Mouse (Mus musculus): Measurements from ENCODE around the gene Endog. TPM values are rescaled to one million over a fixed set of nuclear protein-coding genes. Genes with fewer than 3 reads are reported as not detected.
"Not testable (repeated sequence)": the region's sequence is repeated elsewhere in the genome, so short reads cannot be mapped to it uniquely, and the experiment has no call there.

The Endog gene
- polyA plus RNA-seq, 1 experiment, result 6.2 TPM

DNA sequence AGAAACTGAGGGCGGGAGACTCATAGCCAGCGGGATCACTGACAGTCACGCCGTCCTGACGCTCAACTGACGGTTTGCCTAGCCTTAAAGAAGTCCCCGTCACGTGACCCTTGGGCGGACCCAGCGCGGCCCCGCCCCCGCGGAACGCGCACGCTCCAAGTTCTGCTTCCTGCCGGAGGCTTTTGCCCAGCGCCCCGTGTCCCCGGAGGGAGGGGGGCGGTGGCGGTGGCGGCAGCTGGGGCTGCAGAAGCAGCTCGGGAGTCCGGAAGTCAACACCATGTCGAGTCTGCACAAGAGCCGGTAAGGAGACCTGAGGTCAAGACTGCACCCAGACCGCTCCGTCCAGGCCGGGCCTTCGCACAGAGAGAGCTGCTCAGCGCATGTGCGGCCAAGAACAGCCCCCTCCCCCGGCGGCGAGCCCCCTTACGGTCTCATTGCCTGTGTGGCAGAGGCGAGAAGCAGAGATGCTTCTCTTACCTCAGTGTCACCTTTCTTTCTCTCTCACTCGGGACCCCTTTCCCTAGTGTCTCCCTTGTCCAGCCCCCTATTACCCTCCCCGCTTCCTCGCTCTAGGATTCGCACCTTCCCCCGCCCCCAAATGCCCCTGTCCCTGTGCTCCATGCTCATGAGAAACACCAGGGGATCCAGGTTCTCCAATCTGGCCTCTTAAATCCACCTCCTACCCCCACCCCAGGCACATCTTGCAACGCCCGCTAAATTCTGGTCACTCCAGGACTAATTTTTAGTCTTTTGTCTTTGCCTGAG lies 37.5 kb upstream of the Endog start, which contains the start of gene Tbc1d13:
TSS of gene Tbc1d13 (plus strand) at position 134 of the 765 bp plus-strand sequence.
- peak; percentile 99 for TF ChIP-seq POLR2A (IDR thresholded peaks at IDR 0.05; ENCODE audit: low read depth, low read length)
- TF ChIP-seq CTCF (IDR thresholded peaks at IDR 0.05; ENCODE audit: borderline replicate concordance, insufficient read depth, low read length), result no peak
- H3K4me1 ChIP-seq (ENCODE audit: control insufficient read depth, insufficient read depth, low read length), result peaks cover 2% of the 10 kb centered on the region; the same call in 1 of the 2 replicates
- peak within 1 kb of the TSS; percentile 69 for H3K27ac ChIP-seq (ENCODE audit: insufficient read depth, low read length)

DNA sequence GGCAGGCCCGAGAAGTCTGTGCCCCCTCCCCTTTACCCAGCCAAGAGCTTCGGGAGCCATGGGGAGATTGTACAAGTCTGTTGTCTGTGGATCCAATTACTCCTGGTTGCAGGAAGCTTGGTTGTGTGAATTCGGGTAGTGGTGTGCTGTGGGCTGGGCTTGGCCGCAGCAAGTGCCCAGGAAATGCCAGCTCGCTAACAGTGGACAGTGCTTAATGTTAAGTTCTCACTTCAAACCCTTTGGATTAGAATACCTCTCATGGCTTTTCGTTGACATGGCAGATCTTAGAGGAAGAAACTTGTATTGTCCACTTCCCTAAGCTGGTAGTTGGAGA lies 36.9 kb upstream of the Endog start:
- Histone ChIP-seq H3K27ac (ENCODE audit: insufficient read depth, low read length) (no peak overlapping the region), H3K4me3 (ENCODE audit: insufficient read depth, low read length) (peak overlapping the region; percentile 87)
- TF ChIP-seq CTCF (IDR thresholded peaks at IDR 0.05; ENCODE audit: borderline replicate concordance, insufficient read depth, low read length) (no peak), POLR2A (IDR thresholded peaks at IDR 0.05; ENCODE audit: low read depth, low read length) (no peak)

More for the DNA sequence above, 37.5 kb upstream of the Endog start, which contains the start of gene Tbc1d13:
- H3K4me3 ChIP-seq (ENCODE audit: insufficient read depth, low read length), result peak within 1 kb of the TSS; percentile 87

DNA sequence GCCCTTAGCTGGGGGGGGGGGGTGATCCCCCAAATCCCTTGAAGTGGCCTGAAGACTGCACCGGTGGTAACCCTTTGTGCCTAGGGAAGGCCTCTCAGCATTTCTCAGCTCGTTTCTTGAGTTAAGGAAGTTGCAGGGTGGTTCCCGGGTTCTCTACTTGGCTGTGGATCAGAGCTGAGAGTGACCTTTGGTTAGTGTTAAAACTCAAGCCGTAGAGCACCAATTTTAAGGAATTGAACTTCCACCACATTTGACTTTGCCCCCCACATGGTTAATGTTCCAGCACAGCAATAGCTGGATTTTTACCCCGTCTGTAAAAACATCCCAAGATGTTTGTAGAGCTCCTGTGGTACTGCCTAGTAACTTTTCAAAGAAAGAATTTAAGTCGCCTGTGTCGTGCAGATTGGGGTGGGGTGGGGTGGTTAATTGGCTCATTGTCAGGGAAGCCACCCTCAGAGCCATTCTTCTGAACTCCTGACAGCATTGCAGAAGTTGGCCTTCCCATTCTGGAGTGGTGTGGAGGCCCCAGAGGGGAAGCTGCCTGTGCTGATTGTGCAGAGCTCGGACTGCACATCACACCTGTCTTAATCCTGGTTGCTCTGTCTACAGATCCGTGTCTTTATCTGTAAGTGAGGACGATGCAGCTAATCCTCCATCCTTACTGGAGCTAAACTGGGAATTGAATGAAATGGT lies 36.2 kb upstream of the Endog start:
- TF ChIP-seq CTCF (IDR thresholded peaks at IDR 0.05; ENCODE audit: borderline replicate concordance, insufficient read depth, low read length) (no peak), POLR2A (IDR thresholded peaks at IDR 0.05; ENCODE audit: low read depth, low read length) (no peak)
- H3K4me1 ChIP-seq (ENCODE audit: control insufficient read depth, insufficient read depth, low read length), result peaks cover 2% of the 10 kb centered on the region; the same call in 1 of the 2 replicates
- no peak overlapping the region for H3K27ac ChIP-seq (ENCODE audit: insufficient read depth, low read length)
- peak overlapping the region; percentile 87 for H3K4me3 ChIP-seq (ENCODE audit: insufficient read depth, low read length)

More for the DNA sequence above, 36.9 kb upstream of the Endog start:
- peaks cover 2% of the 10 kb centered on the region; the same call in 1 of the 2 replicates for H3K4me1 ChIP-seq (ENCODE audit: control insufficient read depth, insufficient read depth, low read length)

DNA sequence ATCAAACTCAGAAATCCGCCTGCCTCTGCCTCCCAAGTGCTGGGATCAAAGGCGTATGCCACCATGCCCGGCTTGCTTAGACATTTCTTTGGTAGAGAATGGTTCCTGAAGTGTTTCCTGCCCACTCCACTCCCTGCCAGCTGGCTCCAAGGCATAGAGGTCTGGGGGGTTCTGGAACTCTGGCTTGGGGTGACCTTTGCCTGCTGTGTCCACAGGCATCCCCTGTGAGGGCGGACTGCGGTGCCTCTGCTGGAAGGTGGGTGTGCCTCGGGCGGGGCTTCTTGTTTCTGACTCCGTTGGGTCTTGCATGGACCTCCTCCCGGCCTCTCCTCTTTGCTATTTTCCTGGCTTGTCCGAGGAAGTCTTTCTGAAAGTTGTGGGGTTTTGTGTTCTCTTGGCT lies 34.8 kb upstream of the Endog start:
- Histone ChIP-seq H3K27ac (ENCODE audit: insufficient read depth, low read length) (no peak overlapping the region), H3K4me3 (ENCODE audit: insufficient read depth, low read length) (no peak overlapping the region), H3K4me1 (ENCODE audit: control insufficient read depth, insufficient read depth, low read length) (peaks cover 2% of the 10 kb centered on the region; the same call in 1 of the 2 replicates)
- TF ChIP-seq CTCF (IDR thresholded peaks at IDR 0.05; ENCODE audit: borderline replicate concordance, insufficient read depth, low read length), result no peak
- no peak for TF ChIP-seq POLR2A (IDR thresholded peaks at IDR 0.05; ENCODE audit: low read depth, low read length)

DNA sequence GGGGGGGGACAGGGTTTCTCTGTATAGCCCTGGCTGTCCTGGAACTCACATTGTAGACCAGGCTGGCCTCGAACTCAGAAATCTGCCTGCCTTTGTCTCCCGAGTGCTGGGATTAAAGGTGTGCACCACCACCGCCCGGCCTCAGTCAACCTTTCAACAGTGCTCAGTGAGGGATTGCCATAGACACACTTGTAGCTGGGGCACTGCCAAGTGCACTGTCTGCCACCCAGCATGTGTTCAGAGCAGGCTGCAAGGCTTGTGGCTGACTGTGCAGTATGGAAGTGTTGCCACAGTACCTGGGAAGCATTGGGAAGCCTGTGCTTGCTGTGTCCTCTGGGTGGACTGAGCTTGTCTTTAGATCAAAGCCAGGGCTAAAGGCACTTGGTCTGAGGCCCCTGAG lies 31.3 kb upstream of the Endog start:
- H3K27ac ChIP-seq (ENCODE audit: insufficient read depth, low read length); H3K4me1 ChIP-seq (ENCODE audit: control insufficient read depth, insufficient read depth, low read length); H3K4me3 ChIP-seq (ENCODE audit: insufficient read depth, low read length): not testable (repeated sequence)

DNA sequence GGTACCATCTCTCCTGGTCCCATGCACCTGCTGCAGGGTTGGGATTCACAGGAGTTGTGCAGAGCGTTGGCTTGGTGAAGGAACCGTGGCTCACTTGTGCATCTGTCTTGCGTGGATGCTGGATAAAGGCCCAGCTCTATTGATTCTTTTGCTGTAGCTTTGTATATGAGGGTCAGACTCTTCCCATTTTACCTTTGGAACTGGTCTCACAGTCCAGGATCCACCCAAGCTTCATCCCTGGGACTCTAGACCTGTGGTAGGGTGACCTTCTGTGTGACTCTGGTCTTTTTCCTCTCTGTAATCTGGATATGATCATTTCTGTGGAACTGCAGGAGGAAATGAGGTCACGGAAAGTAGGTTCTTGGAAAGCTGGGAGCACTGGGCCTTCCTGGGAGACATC lies 26.9 kb upstream of the Endog start:
- Histone ChIP-seq H3K4me1 (ENCODE audit: control insufficient read depth, insufficient read depth, low read length) (no peaks in the 10 kb centered on the region), H3K27ac (ENCODE audit: insufficient read depth, low read length) (no peak overlapping the region), H3K4me3 (ENCODE audit: insufficient read depth, low read length) (no peak overlapping the region)
- TF ChIP-seq CTCF (IDR thresholded peaks at IDR 0.05; ENCODE audit: borderline replicate concordance, insufficient read depth, low read length), result no peak
- TF ChIP-seq POLR2A (IDR thresholded peaks at IDR 0.05; ENCODE audit: low read depth, low read length), result no peak

DNA sequence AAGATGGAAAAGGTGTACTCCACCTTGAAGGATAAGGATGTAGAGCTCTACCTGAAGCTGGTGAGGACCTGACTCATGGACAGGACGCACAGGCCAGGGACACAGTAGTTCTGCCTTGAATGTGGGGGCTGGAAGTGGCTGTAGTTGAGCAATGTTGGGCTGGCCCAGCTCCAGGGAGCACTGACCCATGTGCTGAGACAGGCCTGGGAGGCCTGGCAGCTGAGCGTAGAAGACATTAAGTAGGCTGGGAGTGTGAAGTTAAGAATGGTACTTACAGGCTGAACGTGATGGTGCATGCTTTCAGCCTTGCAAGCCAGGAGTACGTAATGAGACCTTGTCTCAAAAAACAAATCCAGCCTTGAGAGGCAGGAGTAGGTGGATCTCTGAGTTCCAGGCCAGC lies 23.8 kb upstream of the Endog start:
- TF ChIP-seq CTCF (IDR thresholded peaks at IDR 0.05; ENCODE audit: borderline replicate concordance, insufficient read depth, low read length), result no peak
- TF ChIP-seq POLR2A (IDR thresholded peaks at IDR 0.05; ENCODE audit: low read depth, low read length), result no peak
- Histone ChIP-seq H3K4me1 (ENCODE audit: control insufficient read depth, insufficient read depth, low read length) (no peaks in the 10 kb centered on the region), H3K4me3 (ENCODE audit: insufficient read depth, low read length) (no peak overlapping the region), H3K27ac (ENCODE audit: insufficient read depth, low read length) (no peak overlapping the region)

DNA sequence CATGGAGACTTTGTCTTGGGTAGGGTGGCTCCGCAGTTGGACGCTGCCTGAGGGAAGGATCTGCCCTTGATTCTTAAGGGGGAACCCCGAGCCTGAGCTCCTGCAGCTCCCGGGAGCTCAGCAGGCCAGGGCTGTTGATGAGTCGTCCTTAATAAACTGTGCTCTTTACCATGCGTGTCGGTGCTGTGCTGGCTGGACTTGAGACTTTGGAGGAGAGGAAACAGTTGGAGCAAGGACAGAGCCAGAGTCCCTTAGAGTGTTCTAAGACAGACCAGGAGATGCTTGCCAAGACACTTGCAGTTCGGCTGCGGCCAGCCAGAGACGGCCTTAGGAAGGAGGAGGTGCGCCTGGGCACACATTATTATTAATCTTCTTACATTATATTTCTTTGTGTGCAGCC lies 19.5 kb upstream of the Endog start:
- no peaks in the 10 kb centered on the region for H3K4me1 ChIP-seq (ENCODE audit: control insufficient read depth, insufficient read depth, low read length)
- no peak overlapping the region for H3K27ac ChIP-seq (ENCODE audit: insufficient read depth, low read length)
- H3K4me3 ChIP-seq (ENCODE audit: insufficient read depth, low read length), result no peak overlapping the region
- TF ChIP-seq CTCF (IDR thresholded peaks at IDR 0.05; ENCODE audit: borderline replicate concordance, insufficient read depth, low read length) (no peak), POLR2A (IDR thresholded peaks at IDR 0.05; ENCODE audit: low read depth, low read length) (no peak)

DNA sequence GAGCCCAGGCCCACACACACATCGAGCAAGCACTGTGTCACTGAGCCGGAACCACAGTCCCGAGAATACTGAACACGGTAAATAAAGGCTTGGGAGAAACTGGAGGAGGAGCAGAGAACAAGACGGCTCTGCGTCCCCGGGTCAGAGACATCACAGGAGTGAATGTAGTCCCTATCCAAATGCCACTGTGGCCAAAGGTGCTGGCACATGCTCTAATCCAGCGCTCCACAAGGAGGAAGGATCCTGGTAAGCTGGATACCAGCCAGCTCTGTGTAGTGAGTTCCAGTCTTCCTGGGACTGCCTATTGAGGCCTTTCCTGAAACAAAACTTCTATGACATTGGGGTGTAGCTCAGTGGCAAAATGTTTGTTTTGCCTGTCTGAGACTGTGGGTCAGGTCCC lies 18.7 kb upstream of the Endog start:
- H3K4me1 ChIP-seq (ENCODE audit: control insufficient read depth, insufficient read depth, low read length), result no peaks in the 10 kb centered on the region
- no peak overlapping the region for H3K4me3 ChIP-seq (ENCODE audit: insufficient read depth, low read length)
- no peak for TF ChIP-seq CTCF (IDR thresholded peaks at IDR 0.05; ENCODE audit: borderline replicate concordance, insufficient read depth, low read length)
- TF ChIP-seq POLR2A (IDR thresholded peaks at IDR 0.05; ENCODE audit: low read depth, low read length), result no peak
- H3K27ac ChIP-seq (ENCODE audit: insufficient read depth, low read length), result no peak overlapping the region

DNA sequence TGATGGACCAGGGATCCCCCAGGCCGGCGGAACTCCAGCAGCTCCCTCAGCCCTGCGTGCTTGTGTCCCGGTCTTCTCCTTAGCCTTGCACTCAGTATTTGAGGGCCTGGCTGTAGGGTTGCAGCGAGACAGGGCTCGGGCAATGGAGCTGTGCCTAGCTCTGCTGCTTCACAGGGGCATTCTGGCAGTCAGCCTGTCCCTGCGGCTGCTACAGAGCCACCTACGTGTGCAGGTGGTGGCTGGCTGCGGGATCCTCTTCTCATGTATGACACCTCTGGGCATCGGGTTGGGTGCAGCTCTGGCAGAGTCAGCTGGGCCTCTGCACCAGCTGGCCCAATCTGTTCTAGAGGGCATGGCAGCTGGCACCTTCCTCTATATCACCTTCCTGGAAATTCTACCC lies 11.4 kb upstream of the Endog start:
- not testable (repeated sequence) for H3K4me3 ChIP-seq (ENCODE audit: insufficient read depth, low read length); H3K4me1 ChIP-seq (ENCODE audit: control insufficient read depth, insufficient read depth, low read length); H3K27ac ChIP-seq (ENCODE audit: insufficient read depth, low read length)
